Mouse (Mus musculus): Measurements from ENCODE around the gene Ino80d.

The Ino80d gene

GRCm38 (mm10) chr1:63107614-63108327 lies 6.7 kb downstream of the Ino80d start:
- no peak for DNase-seq (ENCODE audit: inconsistent ontology term)

DNA sequence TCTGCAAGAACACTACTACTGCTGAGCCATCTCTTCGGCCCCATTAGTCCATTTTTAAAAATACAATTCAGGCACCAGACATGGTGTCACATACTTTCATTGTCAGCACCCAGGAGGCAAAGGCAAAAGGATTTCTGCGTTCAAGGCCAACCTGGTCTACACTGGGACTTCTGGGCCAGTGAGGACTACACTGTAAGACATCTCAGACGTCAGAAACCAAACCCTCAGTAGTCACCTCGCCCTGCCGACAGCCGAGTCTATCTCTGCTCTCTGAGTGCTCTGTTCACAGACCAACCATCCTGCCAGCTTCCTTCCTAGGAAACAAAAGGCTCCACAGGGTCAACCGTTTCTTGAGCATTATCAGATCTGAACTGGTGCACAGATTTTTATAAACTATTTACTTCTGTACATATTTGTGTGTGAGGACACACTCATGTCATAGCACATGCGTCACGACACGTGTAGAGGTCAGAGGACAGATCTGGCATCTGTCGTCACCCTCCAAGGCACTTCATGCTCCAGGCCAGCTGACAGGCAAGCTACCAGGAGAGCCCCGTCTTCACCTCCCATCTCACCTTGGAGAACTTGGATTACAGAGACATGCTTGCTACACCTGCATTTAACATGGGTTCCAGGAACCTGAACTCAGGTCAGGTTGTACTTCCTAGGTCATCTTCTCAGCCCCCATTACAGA lies 11.6 kb downstream of the Ino80d start:
- no peak for DNase-seq (ENCODE audit: inconsistent ontology term)

GRCm38 (mm10) chr1:63100196-63100595 lies 14.3 kb downstream of the Ino80d start:
- DNase-seq (ENCODE audit: inconsistent ontology term): no peak

- peak; percentile 70 for DNase-seq (ENCODE audit: inconsistent ontology term)
Measured at GRCm38 (mm10) chr1:63098831-63099230, 15.6 kb downstream of the Ino80d start.

DNA sequence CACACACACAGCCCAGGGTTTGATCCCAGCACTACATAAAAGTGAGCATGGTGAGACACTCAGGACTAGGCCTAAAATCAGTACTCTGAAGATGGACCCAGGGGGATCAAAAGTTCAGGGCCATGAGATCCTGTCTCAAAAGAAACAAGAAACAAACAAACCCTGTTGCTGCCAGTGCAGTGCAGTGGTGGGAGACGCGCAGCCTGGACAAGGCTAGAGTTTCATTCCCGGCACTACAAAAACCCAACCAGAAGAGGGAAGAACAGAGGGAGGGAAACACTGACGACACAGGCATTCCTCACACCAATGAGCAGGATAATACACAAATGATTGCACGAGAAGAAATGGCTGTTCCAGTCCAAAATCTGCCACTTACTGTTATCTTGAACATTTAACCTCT lies 18.4 kb downstream of the Ino80d start:
- DNase-seq (ENCODE audit: inconsistent ontology term): peak; percentile 4

- DNase-seq (ENCODE audit: inconsistent ontology term): no peak
Measured at GRCm38 (mm10) chr1:63089795-63090194, 24.7 kb downstream of the Ino80d start.

GRCm38 (mm10) chr1:63088614-63089013 lies 25.9 kb downstream of the Ino80d start:
- no peak for DNase-seq (ENCODE audit: inconsistent ontology term)

DNA sequence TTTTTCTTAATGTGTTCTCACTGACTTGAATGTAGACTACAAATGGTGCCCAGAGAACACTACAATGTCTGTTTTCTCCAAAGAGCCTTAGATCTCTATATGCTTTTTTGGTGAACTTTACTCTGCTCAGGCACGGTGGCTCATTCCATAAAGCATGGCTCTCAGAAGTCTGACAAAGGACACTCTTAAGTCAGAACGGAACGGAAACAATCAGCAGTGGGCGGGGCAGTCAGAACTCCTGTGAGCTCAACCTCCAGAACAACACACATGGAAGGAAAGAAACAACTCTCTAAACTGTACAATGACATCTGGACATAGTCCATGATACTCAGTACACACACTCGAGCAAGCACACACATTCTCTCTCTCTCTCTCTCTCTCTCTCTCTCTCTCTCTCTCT lies 34.2 kb downstream of the Ino80d start:
- DNase-seq (ENCODE audit: inconsistent ontology term): no peak

- DNase-seq (ENCODE audit: inconsistent ontology term): no peak
Measured at GRCm38 (mm10) chr1:63076383-63076782, 38.1 kb downstream of the Ino80d start.

DNA sequence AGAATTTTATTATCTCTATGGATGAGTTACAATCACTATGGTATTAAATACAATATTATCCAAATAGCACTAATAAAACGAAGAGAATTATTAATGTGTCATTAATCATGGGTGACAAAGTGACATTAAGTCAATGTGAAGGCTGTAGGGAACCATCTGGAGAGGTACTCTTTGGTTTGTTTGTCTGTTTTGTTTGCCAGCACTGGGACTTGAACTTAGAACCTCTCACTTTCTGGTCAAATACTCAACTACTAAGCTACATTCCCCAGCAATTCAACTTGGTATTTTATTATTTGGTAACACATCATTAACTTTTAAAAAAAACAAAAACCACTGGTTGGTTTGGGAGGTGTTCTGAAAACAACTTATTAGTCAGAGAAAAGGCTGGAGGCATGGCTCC lies 43.1 kb downstream of the Ino80d start:
- DNase-seq (ENCODE audit: inconsistent ontology term): no peak

DNA sequence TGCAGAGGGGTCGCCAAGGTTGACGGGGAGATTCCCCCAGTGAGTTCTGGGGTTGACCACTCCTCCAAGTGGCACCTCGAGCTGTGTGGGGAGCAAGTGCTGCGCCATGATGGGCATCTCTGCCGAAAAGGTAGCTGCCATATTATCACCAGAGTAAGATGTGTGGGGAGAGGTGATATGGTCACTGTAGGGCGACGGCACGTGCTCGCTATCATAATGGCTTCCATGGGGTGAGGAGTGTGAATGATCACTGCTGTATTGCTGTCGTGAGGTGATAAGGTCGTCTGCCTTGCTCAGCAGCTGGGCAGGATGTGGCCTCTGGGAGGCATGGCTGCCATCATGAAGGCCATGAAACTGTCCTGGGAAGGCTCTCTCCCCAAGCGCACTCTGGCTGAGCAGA lies 56.1 kb downstream of the Ino80d start:
- no peak for DNase-seq (ENCODE audit: inconsistent ontology term)

GRCm38 (mm10) chr1:63057849-63058248 lies 56.6 kb downstream of the Ino80d start:
- DNase-seq (ENCODE audit: inconsistent ontology term): no peak

DNA sequence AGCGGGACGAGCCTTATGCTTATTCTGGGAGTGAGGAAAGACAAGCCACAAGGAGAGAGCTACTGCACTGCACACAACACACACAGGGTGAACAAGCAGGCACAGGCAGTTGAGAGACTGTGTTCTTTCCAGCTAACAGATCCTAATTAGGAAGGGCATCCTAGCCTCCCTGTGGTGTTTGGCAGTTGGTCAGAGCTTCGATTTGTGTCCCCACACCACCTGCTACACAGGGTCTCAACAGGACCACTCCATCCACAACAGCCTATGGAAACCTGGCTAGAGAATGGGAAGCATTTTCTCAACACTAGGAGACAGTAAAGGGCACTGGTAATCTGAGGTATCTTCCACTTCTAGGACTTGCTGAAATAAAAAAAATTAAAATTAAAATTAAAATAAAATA lies 57.1 kb downstream of the Ino80d start:
- DNase-seq (ENCODE audit: inconsistent ontology term): peak; percentile 11

DNA sequence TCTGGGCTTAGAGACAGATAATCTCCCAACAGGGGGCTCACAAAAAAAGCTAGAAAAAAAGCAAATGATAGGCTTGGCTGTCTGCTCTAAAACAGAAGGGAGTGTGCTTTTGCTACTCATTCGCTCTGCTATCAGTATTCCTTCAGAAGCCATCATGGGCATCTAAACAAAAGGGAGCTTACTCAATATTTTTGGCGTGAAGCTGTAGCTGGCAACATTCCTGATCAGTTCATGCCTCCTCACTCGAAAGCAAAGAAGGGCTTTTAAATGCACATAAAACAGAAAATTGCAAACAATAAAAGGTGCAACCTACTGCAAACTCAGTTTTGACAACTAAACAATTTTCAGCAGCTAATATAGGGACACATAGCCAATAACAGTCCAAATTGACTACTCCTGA lies 59.1 kb downstream of the Ino80d start:
- peak; percentile 59 for DNase-seq (ENCODE audit: inconsistent ontology term)

- DNase-seq (ENCODE audit: inconsistent ontology term): no peak
Measured at GRCm38 (mm10) chr1:63050866-63051265, 63.6 kb downstream of the Ino80d start.

DNA sequence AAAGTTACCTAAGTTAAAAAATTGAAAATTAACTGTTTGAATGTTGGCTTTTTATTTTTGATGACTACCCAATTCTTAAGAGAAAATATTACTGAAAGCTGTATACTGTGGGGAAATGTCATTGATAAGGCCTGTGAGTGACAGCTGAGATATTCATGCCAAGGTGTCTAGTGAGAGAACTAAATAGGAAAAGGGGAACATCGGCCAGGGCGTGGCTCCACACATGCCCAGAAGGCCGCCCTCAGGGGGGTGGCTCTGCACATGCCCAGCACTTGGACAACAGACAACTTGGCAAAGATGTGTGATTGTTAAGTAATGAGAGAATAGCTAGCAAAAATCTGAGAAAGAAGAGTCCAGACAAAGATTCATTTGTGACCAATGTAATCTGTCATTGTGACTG lies 64.5 kb downstream of the Ino80d start:
- DNase-seq (ENCODE audit: inconsistent ontology term): peak; percentile 61

GRCm38 (mm10) chr1:63047983-63048382 lies 66.5 kb downstream of the Ino80d start:
- DNase-seq (ENCODE audit: inconsistent ontology term): no peak

GRCm38 (mm10) chr1:63032929-63033328 lies 81.5 kb downstream of the Ino80d start:
- no peak for DNase-seq (ENCODE audit: inconsistent ontology term)

DNA sequence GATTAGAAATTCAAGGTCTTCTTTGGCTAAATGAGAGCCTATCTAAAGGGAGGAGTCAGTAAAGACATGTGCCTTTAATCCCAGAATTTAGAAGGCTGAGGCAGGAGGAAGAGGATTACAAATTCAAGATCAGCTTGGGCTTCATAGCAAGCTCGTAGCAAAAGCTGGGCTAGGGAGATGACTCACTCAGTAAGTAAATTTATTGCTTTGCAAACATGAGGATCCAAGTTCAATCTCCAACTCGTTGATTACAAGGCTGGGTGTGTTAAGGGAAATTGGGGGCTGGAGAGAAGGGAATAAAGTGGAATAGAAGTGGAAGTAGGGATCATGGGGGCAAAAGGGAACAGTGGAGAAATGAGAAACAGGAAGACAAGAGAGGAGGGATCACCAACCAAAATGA lies 94.6 kb downstream of the Ino80d start:
- no peak for DNase-seq (ENCODE audit: inconsistent ontology term)

- no peak for DNase-seq (ENCODE audit: inconsistent ontology term)
Measured at GRCm38 (mm10) chr1:63005013-63005646, 109.3 kb downstream of the Ino80d start.

- no peak for DNase-seq (ENCODE audit: inconsistent ontology term)
Measured at GRCm38 (mm10) chr1:63001874-63002273, 112.6 kb downstream of the Ino80d start.

- DNase-seq (ENCODE audit: inconsistent ontology term): no peak
Measured at GRCm38 (mm10) chr1:62993348-62993747, 121.1 kb downstream of the Ino80d start.

DNA sequence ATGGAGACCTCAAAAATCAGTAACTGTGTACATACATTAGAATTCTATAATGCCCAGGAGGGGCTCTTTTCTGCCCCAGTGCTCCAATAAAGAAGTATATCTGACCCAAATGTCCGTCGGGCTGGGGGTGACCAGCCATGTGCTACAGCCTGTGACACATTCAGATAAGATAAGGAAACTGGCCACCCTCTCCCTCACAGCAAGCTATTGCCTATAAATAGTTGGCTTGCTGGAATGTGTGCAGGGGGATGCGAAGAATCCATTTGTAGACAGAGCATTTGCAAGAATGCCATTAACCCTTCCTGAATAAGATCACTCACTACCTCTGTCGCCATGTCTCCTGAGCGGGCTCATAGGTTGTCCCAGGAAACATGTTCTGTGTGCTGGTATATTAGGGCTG lies 121.8 kb downstream of the Ino80d start:
- DNase-seq (ENCODE audit: inconsistent ontology term): no peak
